Mouse (Mus musculus): ENCODE data around the gene Arhgdig. TPM values are rescaled to one million over a fixed set of nuclear protein-coding genes. Genes with fewer than 3 reads are reported as not detected.
A peak's percentile ranks its signal among the peaks of the same experiment; 100 is the strongest.
"Not testable (repeated sequence)": the region's sequence is repeated elsewhere in the genome, so short reads cannot be mapped to it uniquely, and the experiment has no call there.

Arhgdig gene
- polyA plus RNA-seq, 1 experiment from 2014 or later, result 8.2 TPM

DNA sequence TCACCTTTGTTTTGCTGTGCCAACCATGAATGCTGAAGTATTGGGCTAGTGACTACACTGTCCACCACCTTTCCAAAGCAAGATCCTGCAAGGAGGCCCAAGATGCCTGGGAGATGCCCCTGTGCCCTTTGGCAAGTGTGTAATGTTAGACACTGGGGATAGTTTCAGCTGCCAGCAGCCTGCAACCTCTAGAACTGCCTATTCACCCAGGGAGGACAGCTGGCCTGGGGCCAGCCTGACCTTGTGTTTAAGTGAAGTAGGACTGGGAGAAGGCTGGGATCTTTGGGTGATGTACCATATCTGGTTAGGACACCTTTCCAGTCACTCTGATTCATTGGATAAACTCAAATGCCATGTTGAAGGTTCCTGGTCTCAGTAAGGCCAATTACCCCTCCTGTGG is 5.6 kb downstream of the Arhgdig start:
- peaks cover 47% of the 10 kb centered on the region for H3K4me1 ChIP-seq
- H3K36me3 ChIP-seq, result peaks cover 11% of the 10 kb centered on the region
- no peak overlapping the region for H3K4me3 ChIP-seq
- H3K27me3 ChIP-seq (ENCODE audit: insufficient read depth, poor library complexity, severe bottlenecking), result peaks cover 76% of the 10 kb centered on the region
- no peak overlapping the region for H3K27ac ChIP-seq
- no peak for DNase-seq (ENCODE audit: low spot score)
- H3K9me3 ChIP-seq, result no peaks in the 10 kb centered on the region

DNA sequence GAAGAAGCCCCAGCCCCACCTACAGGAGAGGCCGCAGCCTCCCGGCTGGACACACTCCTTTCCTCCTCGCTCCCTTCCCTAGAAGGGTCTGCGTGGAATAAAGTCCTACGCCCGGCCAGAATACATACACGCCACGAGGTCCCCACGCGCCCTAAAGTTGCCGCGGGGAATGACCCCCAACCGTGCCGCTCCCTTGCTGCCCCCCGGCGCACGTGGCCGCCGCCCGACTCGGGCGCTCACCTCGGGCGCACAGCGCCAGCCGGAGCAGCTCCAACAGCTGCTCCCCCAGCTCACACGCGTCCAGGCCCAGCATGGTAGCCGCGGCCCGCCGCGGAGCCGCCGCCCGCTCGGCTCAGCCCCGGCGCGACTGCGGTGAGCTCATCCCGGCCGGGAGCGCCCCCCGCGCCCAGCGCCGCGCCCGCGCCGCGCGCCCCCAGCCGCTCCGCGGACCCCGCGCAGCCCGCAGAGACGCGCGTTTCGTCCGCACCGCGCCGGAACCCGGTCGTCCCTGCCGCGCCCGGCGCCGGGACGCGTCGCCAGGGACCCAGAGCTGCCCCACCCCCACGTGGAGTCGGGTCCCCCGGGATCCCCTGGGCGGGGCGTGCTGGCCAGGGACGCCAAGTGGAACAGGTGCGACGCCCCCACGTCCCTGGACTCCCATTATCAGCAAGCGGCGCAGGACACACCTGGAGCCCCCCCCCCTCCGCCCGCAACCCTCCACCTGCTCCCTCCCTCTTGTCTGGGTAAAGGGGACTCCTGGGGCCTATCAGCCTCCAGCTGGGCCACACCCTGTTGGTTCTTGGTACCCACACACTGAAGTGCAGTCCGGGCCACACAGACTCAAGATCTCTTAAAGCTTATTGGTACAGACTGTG is 6.5 kb downstream of the Arhgdig start:
- no peak for DNase-seq (ENCODE audit: low spot score)
- WGBS, result 2% methylated on average over 92 of the region's 92 CpGs
- peaks cover 74% of the 10 kb centered on the region for H3K27me3 ChIP-seq (ENCODE audit: insufficient read depth, poor library complexity, severe bottlenecking)
- H3K27ac ChIP-seq, result peak overlapping the region; percentile 84
- H3K4me1 ChIP-seq, result peaks cover 47% of the 10 kb centered on the region
- H3K9me3 ChIP-seq, result no peaks in the 10 kb centered on the region
- H3K36me3 ChIP-seq, result peaks cover 20% of the 10 kb centered on the region
- peak overlapping the region; percentile 75 for H3K4me3 ChIP-seq

DNA sequence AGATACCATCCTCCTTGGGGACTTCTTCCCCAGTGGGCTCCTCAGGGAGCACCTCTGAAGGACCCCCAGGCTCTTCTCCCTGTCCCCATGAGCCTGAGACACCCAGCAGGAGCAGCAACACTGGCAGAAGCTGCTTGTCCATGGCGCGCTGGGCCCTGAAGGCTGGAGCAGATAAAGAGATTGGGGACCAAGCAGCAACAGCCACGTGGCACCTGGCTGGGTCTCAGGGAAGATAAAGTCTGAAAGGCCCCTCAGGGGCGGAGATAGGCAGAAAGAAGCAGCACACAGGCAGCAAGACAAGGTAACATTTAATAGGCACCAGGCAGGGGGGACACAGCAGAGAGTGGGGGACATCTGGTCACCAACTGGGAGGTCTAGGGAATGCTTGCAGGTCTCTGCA is 8.7 kb downstream of the Arhgdig start, which contains the start of gene Pdia2:
TSS of gene Pdia2 (minus strand) at position 196 of the 400 bp plus-strand sequence.
- peaks cover 52% of the 10 kb centered on the region for H3K27me3 ChIP-seq (ENCODE audit: insufficient read depth, poor library complexity, severe bottlenecking)

DNA sequence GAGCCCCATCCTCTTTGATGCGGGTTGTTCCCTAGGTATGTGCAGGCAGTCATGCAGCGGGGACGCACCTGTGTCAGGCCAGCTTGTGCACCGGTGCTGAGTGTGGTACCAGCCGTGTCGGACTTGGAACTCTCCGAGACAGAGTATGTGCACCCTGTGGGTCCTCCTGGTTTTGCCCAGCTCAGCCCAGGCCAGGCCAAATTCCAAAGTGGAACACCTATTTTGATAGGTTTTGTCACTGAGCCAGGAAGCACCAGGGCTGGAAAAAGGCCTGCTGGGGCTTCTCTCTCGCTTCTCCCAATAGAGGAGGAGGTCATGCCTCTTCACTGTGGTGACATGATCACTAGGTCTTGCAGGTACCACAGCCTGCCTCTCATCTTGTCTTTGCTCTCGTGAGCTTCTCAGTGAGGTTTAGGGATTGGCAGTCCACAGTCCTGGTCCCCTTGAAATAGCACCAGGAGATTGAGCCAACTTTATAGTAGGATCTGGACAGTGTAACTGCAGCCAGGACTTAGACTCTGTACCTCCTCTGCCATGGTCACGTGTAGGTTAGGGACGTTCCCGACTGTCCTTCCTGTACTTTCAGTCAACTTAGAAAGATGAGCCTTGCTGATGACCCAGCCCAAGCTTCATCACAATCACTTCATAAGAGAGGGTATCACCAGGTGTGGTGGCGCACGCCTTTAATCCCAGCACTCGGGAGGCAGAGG is 14.9 kb downstream of the Arhgdig start:
- Histone ChIP-seq H3K27me3 (ENCODE audit: insufficient read depth, poor library complexity, severe bottlenecking) (no peaks in the 10 kb centered on the region), H3K36me3 (peaks cover 97% of the 10 kb centered on the region), H3K27ac (no peak overlapping the region), H3K4me1 (no peaks in the 10 kb centered on the region), H3K4me3 (no peak overlapping the region), H3K9me3 (no peaks in the 10 kb centered on the region)
- WGBS, result 95% methylated on average over 15 of the region's 15 CpGs
- DNase-seq (ENCODE audit: low spot score), result no peak

More for the DNA sequence above, 8.7 kb downstream of the Arhgdig start, which contains the start of gene Pdia2:
- Histone ChIP-seq H3K4me1 (peaks cover 31% of the 10 kb centered on the region), H3K4me3 (no peak within 1 kb of the TSS), H3K9me3 (no peaks in the 10 kb centered on the region), H3K27ac (peak within 1 kb of the TSS; percentile 7; the same call in 1 of the 2 replicates), H3K36me3 (peaks cover 41% of the 10 kb centered on the region)
- WGBS, result 44% methylated on average over 4 of the region's 4 CpGs
- DNase-seq (ENCODE audit: low spot score), result no peak

DNA sequence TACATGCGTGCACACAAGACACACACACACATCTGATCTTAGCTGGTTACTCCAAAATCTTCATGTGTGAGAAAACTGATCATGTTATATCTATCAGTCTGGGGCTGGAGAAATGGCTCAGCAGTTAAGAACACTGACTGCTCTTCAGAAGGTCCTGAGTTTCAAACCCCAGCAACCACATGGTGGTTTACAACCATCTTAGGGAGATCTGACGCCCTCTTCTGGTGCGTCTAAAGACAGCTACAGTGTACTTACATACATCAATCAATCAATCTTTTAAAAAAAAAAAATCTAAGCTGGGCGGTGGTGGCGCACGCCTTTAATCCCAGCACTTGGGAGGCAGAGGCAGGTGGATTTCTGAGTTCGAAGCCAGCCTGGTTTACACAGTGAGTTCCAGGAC is 16.1 kb downstream of the Arhgdig start:
- 87% methylated on average over 7 of the region's 7 CpGs for WGBS
- not testable (repeated sequence) for H3K9me3 ChIP-seq; H3K27ac ChIP-seq; H3K4me3 ChIP-seq; H3K4me1 ChIP-seq; DNase-seq (ENCODE audit: low spot score); H3K27me3 ChIP-seq (ENCODE audit: insufficient read depth, poor library complexity, severe bottlenecking)
- H3K36me3 ChIP-seq, result peaks cover 95% of the 10 kb centered on the region

DNA sequence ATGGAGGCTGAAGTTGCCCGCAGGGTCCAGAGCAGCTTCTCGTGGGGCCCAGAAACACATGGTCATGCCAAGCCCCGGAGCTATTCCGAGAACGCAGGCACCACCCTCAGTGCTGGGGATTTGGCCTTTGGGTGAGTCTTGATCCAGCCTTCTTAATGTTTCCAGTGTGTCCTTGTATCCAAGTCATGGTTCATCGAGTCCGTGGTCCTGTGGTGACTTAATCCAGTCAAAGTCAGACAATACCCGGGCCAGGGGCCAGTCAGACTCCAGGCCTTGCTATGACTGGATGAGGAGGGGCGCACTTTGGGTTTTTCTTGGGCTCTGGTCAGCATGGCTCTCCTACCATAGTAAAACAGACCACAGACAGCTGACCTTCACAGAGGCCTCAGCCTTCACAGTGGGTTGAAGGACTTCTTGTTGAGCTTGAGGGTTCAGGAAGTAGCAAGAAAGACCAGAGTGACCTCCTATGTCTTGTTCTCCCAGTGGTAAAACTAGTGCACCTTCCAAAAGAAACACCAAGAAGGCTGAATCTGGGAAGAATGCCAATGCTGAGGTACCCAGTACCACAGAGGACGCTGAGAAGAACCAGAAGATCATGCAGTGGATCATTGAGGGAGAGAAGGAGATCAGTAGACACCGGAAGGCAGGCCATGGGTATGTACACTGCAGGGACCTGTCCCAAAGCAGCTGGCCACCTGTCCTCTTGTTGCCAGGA is 19.3 kb downstream of the Arhgdig start:
- Histone ChIP-seq H3K4me3 (no peak overlapping the region), H3K27ac (no peak overlapping the region), H3K4me1 (no peaks in the 10 kb centered on the region), H3K27me3 (ENCODE audit: insufficient read depth, poor library complexity, severe bottlenecking) (no peaks in the 10 kb centered on the region), H3K36me3 (peaks cover 94% of the 10 kb centered on the region), H3K9me3 (no peaks in the 10 kb centered on the region)
- DNase-seq (ENCODE audit: low spot score), result no peak
- WGBS, result 95% methylated on average over 11 of the region's 11 CpGs

DNA sequence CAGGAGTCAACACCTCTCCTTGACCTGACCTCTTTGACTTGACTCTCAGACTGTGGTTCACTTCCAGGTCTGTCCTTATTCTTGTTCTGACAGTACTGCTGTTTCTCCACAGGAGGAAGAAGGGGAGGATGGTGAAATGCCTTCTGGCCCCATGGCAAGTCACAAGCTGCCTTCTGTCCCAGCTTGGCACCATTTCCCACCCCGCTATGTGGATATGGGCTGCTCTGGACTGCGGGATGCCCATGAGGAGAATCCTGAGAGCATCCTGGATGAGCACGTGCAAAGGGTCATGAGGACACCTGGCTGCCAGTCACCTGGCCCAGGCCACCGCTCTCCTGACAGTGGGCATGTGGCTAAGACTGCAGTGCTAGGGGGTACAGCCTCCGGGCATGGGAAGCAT is 20.0 kb downstream of the Arhgdig start:
- H3K4me1 ChIP-seq, result no peaks in the 10 kb centered on the region
- no peak overlapping the region for H3K27ac ChIP-seq
- no peaks in the 10 kb centered on the region for H3K9me3 ChIP-seq
- DNase-seq (ENCODE audit: low spot score), result no peak
- no peak overlapping the region for H3K4me3 ChIP-seq
- no peaks in the 10 kb centered on the region for H3K27me3 ChIP-seq (ENCODE audit: insufficient read depth, poor library complexity, severe bottlenecking)
- peaks cover 94% of the 10 kb centered on the region for H3K36me3 ChIP-seq
- 94% methylated on average over 5 of the region's 5 CpGs for whole genome bisulfite sequencing

DNA sequence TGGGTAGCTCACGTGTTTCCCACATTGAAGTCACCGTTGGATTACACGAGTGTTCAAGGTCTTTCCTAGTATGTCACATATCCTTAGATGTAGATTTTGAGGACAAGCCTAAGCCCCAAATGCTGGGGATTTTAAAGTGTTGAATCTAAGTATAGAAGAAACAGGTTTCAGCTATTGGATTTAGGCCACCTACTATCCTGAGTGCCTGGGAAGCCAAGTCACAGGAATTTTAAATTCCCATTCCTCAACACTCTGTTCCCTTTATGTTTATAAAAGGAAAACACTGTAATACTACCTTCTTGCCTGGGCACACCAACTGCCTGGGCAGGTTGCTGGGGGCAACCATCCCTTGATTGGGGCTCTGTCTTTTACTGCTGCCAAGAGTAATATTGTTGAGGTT is 26.4 kb downstream of the Arhgdig start:
- WGBS, result 91% methylated on average over 3 of the region's 3 CpGs
- Histone ChIP-seq H3K36me3 (peaks cover 59% of the 10 kb centered on the region), H3K27me3 (ENCODE audit: insufficient read depth, poor library complexity, severe bottlenecking) (no peaks in the 10 kb centered on the region)

DNA sequence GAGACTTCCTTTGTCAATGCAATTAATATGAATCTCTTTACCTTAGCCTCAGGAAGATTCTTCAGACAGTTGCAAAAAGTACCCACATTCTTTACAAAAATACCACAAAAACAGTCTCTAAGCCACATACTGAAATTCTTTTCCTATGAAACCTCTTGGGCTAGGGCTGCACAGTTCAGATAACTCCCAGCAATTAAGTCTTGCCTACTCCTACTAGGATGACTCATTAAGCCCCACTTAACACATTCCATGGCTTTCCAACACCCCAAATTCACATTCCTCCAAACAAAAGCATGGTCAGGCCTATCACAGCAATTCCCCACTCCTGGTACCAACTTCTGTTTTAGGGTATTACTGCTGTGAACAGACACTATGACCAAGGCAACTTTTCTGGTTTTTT is 29.0 kb downstream of the Arhgdig start:
- DNase-seq (ENCODE audit: low spot score), result no peak
- H3K27me3 ChIP-seq (ENCODE audit: insufficient read depth, poor library complexity, severe bottlenecking), result no peaks in the 10 kb centered on the region
- no peaks in the 10 kb centered on the region for H3K4me1 ChIP-seq
- no peaks in the 10 kb centered on the region for H3K9me3 ChIP-seq
- no peak overlapping the region for H3K4me3 ChIP-seq
- H3K36me3 ChIP-seq, result peaks cover 54% of the 10 kb centered on the region
- no peak overlapping the region for H3K27ac ChIP-seq

More for the DNA sequence above, 26.4 kb downstream of the Arhgdig start:
- no peak for DNase-seq (ENCODE audit: low spot score)
- no peaks in the 10 kb centered on the region for H3K9me3 ChIP-seq
- no peaks in the 10 kb centered on the region for H3K4me1 ChIP-seq
- no peak overlapping the region for H3K27ac ChIP-seq
- no peak overlapping the region for H3K4me3 ChIP-seq

DNA sequence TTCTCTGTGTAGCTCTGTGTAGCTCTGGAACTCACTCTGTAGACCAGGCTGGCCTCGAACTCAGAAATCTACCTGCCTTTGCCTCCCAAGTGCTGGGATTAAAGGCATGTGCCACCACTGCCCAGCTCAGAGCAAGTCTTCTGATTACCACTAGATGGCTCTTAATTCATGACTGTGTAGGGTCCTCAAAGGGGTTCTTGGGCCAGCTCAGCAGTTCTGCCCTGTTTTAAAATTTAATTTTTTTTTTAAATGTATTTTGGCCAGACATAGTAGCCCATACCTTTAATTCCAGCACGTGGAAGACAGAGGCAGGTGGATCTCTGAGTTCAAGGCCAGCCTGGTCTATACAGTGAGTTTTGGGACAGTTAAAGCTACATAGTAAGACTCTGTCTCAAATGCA is 32.3 kb downstream of the Arhgdig start:
- not testable (repeated sequence) for H3K27ac ChIP-seq; DNase-seq (ENCODE audit: low spot score); H3K4me3 ChIP-seq; H3K27me3 ChIP-seq (ENCODE audit: insufficient read depth, poor library complexity, severe bottlenecking); H3K9me3 ChIP-seq; H3K4me1 ChIP-seq
- peaks cover 43% of the 10 kb centered on the region for H3K36me3 ChIP-seq
- WGBS, result 70% methylated on average over 2 of the region's 2 CpGs

DNA sequence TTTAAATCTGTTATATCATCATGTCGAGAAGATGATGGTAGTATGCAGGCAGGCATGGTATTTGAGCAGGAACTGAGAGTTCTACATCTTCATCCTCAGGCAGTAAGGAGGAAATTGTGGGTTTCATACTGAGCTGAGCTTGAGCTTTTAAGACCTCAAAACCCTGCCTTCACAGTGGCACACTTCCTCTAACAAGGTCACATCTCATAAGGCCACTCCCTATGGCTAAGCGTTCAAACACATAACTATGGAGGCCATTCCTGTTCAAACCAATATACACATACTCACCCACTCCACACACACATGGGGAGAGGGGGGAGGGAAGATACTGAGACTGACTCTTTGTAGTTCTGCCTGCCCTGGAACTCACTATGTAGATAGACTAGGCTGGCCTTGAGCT is 39.5 kb downstream of the Arhgdig start:
- H3K36me3 ChIP-seq, result peaks cover 6% of the 10 kb centered on the region
- H3K4me3 ChIP-seq, result no peak overlapping the region
- no peaks in the 10 kb centered on the region for H3K27me3 ChIP-seq (ENCODE audit: insufficient read depth, poor library complexity, severe bottlenecking)
- no peaks in the 10 kb centered on the region for H3K9me3 ChIP-seq
- H3K27ac ChIP-seq, result no peak overlapping the region
- WGBS, result 88% methylated on average over 2 of the region's 2 CpGs
- H3K4me1 ChIP-seq, result no peaks in the 10 kb centered on the region
- no peak for DNase-seq (ENCODE audit: low spot score)

DNA sequence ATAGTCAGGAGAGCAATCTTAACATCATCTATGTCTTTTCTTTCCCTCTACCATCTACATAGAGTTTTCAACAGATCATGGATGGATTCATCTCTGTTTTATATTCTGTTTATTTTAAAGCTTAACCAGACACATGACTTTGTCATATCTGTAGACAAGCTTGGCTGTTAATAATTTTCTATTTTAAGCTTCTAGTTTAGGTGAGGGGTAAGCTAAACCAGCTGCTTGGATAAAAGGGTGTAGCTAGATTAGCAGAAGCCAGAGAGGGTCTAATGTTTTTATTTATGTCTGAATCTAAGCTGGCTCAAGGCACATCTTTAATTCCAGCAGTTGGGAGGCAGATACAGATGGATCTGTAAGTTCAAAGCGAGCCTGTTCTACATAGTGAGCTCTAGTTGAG is 44.9 kb downstream of the Arhgdig start:
- Histone ChIP-seq H3K36me3 (peaks cover 8% of the 10 kb centered on the region; the same call in 1 of the 2 replicates), H3K9me3 (no peaks in the 10 kb centered on the region)
- 100% methylated on average over 1 of the region's 1 CpGs for WGBS

More for the DNA sequence above, 44.9 kb downstream of the Arhgdig start:
- H3K4me1 ChIP-seq, result no peaks in the 10 kb centered on the region
- H3K27ac ChIP-seq, result no peak overlapping the region
- no peak overlapping the region for H3K4me3 ChIP-seq
- DNase-seq (ENCODE audit: low spot score), result no peak
- H3K27me3 ChIP-seq (ENCODE audit: insufficient read depth, poor library complexity, severe bottlenecking), result no peaks in the 10 kb centered on the region

All from heart, embryonic 10.5 days (tissue).